Mouse (Mus musculus): ENCODE results near the gene Tmem131l. TPM values are rescaled to one million over a fixed set of nuclear protein-coding genes. Genes with fewer than 3 reads are reported as not detected.

Gene Tmem131l
- total RNA-seq (2021), result 10 to 100 TPM; 19.6 to 26.4 TPM

DNA sequence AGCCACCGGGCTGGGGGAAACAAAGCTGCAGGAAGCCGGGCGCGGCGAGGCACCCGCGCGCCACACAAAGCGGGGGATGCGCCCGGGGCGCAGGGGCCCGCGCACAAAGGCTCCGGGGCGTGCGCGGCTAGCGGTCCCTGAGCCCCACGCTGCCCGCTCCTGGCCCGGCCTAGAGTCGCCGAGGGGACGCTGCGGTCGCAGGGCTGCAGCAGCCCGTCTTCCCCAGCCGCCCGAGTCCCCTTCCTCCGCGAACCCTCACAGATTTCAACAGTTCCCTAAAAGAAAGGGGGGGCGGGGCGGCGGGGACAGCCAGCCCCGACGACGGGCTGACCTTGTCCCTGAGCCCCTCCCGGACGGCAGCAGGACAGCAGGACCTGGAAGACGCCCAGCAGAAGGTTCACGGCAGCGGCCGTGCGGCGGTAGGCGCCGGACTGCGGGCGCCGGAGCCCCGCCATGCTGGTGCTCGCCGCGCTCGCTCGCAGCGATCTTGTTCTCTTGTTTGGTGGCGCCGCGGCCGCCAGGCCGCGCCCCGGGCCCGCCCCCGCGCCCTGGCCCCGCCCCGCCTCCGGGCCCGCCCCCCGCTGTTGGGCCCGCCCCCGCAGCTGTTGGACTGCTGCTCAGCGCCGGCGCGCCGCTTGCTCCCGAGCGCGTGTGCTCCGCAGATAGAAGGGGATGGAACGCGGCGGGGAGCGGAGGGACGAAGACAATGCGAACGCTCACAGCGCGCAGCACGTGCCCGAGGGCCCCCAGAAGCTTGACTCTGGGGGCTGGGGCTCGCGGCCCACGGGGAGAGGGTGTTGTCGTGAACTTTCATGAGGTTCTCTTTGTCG, at the start of gene Tmem131l:
TSS of gene Tmem131l (minus strand) at position 530 of the 830 bp plus-strand sequence.
- intact Hi-C loops (cut with DNase I), result loop anchor here (2.0 to 10.0 kb wide), 4 partner anchors 41 to 265 kb away; partner anchors contain the start of genes Mnd1 and Trim2
- DNase-seq (ENCODE audit: low spot score in 2 of 2), result peak; percentile 68 to 74

GRCm38 (mm10) chr3:84086921-84087320, 46.9 kb upstream of the Tmem131l start:
- no peak for DNase-seq (ENCODE audit: low spot score in 2 of 2)
- intact Hi-C loops (cut with DNase I), result no loop called here

GRCm38 (mm10) chr3:84086337-84086736, 46.4 kb upstream of the Tmem131l start:
- no peak for DNase-seq (ENCODE audit: low spot score in 2 of 2)
- intact Hi-C loops (cut with DNase I), result no loop called here

DNA sequence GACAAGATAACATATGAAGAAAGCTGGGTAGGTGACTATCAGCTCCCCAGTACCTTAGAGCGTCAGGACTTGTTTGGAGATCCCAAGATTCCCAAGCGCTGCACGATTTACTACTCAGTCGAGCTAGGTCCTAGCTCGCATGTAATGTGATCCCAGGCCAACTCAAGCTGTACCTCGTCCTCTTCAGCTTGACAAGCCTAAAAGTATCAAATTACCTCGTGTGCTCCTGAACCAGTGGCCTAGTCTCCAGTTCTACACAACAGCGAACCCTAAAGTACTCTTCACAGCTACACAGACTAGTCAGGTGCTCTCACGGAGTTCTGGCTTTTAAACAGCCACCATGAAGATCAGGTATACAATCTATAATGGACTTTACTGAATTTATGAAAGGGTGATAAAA, 45.5 kb upstream of the Tmem131l start:
- intact Hi-C loops (cut with DNase I), result no loop called here

DNA sequence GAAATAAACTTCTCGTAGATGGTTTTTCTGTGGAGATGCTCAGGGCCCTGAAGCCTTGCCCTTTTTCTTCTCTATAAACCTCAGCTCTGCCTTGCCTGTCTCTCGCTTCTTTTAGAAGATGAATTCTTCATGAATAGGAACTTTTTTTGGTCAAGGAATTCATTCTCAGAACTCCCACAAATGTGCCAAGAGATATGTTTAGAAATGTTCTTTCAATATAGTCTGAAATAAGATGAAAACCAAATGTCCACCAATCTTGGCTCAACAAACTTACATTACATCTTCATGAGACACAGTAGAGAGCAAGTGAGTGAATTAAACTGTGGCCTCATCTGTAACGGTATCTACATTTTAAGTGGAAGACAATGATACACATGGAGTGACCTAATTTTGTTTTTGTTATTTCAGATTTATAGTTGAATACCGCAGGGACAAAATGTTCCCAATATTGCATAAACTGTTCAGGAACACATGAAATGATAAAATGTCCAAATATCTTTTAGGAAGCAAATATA, 41.3 kb upstream of the Tmem131l start:
- intact Hi-C loops (cut with DNase I), result loop anchor here (2.0 kb wide), 1 partner anchor 42 kb away; no protein-coding TSS in a partner anchor
- DNase-seq (ENCODE audit: low spot score in 2 of 2), result peak in 1 of 2 experiments; percentile 51

More for the DNA sequence above, 45.5 kb upstream of the Tmem131l start:
- DNase-seq (ENCODE audit: low spot score in 2 of 2), result no peak

- no peak for DNase-seq (ENCODE audit: low spot score in 2 of 2)
- intact Hi-C loops (cut with DNase I), result loop anchor here (2.0 kb wide), 1 partner anchor 41 kb away; no protein-coding TSS in a partner anchor
Measured at GRCm38 (mm10) chr3:84080074-84080473, 40.1 kb upstream of the Tmem131l start.

DNA sequence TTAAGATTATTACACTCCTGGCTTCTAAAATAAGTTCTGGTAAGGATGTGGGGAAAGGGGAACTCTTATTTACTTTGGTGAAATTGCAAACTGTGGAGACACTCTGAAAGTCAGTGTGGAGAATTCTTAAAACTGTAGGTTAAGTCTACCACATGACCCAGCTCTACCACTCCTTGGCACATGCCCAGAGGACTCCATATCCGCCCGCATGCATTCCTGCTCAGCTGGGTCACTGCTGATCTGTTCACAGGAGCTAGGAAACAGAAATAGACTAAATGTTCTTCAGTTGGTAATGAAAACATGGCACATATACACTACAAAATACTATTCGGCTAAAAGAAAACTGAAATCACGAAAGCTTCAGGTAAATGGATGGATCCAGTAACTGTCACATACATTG, 37.5 kb upstream of the Tmem131l start:
- intact Hi-C loops (cut with DNase I), result no loop called here
- no peak for DNase-seq (ENCODE audit: low spot score in 2 of 2)

DNA sequence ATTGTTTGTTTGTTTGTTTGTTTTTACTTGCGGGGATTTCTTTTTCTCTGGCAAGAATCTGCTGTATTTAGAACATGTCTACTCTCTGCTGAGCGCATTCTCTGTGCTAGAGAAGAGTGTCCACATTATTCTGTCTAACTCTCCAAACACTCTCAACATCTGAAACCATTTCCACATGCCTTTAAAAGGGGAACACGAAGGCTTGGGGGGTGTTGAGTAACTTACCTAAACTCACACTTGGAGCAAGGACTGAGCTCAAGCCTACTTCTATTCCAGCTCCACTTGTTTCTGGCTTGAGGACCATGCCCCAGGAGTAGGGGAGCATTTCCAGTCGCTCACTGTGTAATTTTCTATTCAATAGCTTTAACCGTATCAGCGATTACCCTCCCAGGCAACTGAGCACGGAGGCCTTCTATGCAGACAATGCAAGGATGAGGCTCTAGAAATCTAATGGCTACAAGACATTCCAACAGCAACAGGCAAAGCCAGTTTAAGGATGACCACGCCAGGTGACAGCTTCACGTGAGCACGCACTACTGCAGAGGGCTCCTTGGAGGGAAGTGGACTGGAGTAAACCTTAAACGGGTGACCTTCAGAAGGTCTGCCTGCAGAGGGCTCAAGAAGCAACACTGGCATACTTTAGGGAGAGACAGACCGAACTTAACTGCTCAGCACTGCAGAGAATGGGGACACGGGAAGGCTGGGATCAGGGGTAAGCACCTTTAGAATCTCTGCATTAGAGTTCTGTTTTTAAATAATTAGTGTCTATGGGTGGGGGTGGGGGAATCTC, 36.8 kb upstream of the Tmem131l start:
- intact Hi-C loops (cut with DNase I), result no loop called here
- no peak for DNase-seq (ENCODE audit: low spot score in 2 of 2)

GRCm38 (mm10) chr3:84075516-84075915, 35.5 kb upstream of the Tmem131l start:
- intact Hi-C loops (cut with DNase I), result no loop called here
- peak in 1 of 2 experiments; percentile 33 for DNase-seq (ENCODE audit: low spot score in 2 of 2)

DNA sequence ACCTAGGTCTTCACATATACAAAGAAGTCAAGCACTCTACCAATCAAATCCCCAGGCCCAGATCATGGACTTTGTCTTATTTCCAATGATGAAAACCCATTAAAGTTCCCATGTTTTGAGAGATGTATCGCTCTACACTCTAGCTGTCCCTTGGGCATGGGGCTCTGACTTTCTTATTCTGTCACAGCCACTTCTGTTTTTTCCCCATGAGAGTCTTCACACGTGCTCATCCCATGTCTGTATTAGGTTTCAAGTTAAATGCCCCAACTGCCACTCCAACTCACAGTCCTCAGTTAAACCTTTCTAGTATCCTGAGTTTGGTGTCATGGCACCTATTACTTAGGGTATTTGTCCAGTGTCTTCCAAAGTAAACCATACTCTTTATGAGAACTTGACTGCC, 34.8 kb upstream of the Tmem131l start:
- no peak for DNase-seq (ENCODE audit: low spot score in 2 of 2)
- intact Hi-C loops (cut with DNase I), result no loop called here

GRCm38 (mm10) chr3:84071641-84072040, 31.7 kb upstream of the Tmem131l start:
- intact Hi-C loops (cut with DNase I), result no loop called here
- no peak for DNase-seq (ENCODE audit: low spot score in 2 of 2)

- DNase-seq (ENCODE audit: low spot score in 2 of 2), result no peak
- intact Hi-C loops (cut with DNase I), result no loop called here
Measured at GRCm38 (mm10) chr3:84070811-84071210, 30.8 kb upstream of the Tmem131l start.

GRCm38 (mm10) chr3:84068831-84069709, 29.1 kb upstream of the Tmem131l start:
- DNase-seq (ENCODE audit: low spot score in 2 of 2), result no peak
- intact Hi-C loops (cut with DNase I), result no loop called here

GRCm38 (mm10) chr3:84065825-84066224, 25.9 kb upstream of the Tmem131l start:
- intact Hi-C loops (cut with DNase I), result no loop called here
- peak in 1 of 2 experiments; percentile 14 for DNase-seq (ENCODE audit: low spot score in 2 of 2)

DNA sequence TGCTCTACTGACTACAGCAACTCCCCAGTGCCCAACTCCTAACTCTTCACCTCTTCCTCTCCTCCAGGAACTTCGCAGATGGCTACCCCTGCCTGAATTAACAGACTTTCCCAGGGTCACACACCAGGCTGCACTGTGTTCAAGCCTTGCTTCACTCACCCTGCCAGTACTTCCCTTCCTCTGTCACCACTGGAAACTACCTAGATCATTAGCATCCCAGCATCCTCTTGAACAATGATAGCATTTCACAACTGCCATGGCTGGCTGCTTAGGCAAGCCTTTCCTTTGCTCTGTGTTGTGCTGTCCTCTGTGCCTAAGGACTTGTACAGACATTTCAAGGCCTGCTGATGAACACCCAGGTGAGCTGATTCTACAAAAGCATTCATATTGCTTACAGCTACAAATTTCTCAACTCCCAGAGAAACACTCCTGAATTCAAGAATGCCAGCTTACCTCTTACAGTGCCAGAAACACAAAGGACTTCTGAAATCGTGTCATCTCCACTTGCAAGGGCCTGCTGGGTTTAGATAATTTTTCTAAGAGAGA, 23.5 kb upstream of the Tmem131l start:
- no peak for DNase-seq (ENCODE audit: low spot score in 2 of 2)
- intact Hi-C loops (cut with DNase I), result no loop called here

GRCm38 (mm10) chr3:84061523-84062453, 21.8 kb upstream of the Tmem131l start:
- intact Hi-C loops (cut with DNase I), result no loop called here
- DNase-seq (ENCODE audit: low spot score in 2 of 2), result no peak

- intact Hi-C loops (cut with DNase I), result no loop called here
- DNase-seq (ENCODE audit: low spot score in 2 of 2), result no peak
Measured at GRCm38 (mm10) chr3:84060946-84061345, 21.0 kb upstream of the Tmem131l start.

DNA sequence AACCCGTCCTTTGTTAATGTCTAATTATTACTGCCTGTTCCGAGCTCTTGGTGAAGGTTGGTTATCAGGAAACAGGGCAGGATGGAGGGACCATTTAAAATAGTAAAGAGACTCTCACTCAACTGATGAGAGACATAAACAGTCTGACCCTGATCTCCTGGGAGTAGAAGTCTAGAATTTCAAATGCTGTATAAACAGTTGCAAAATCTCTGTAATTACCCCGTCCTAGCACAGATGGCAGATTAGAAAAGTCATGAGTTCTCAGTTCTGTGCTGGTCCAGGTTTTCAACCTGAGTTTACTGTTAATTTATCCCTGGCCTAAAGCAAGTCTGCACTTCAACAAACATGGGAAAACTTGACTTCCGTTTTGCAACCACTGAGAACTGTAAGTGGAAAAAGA, 20.2 kb upstream of the Tmem131l start:
- no peak for DNase-seq (ENCODE audit: low spot score in 2 of 2)
- intact Hi-C loops (cut with DNase I), result no loop called here
